Mouse (Mus musculus): ENCODE measurements around the gene Hoxb8.

Gene Hoxb8

GRCm38 (mm10) chr11:96285771-96286738 lies 4.3 kb downstream of the Hoxb8 start, which contains the start of gene Hoxb7:
Gene Hoxb7 (plus strand): TSS chr11:96286623.
- DNase-seq (ENCODE audit: low spot score): no peak

- DNase-seq (ENCODE audit: low spot score): no peak
Measured at GRCm38 (mm10) chr11:96286739-96287385, 5.2 kb downstream of the Hoxb8 start.

- no peak for DNase-seq (ENCODE audit: low spot score)
Measured at GRCm38 (mm10) chr11:96287411-96287810, 5.7 kb downstream of the Hoxb8 start.

- DNase-seq (ENCODE audit: low spot score): no peak
Measured at GRCm38 (mm10) chr11:96288455-96289221, 6.9 kb downstream of the Hoxb8 start.

GRCm38 (mm10) chr11:96289293-96289692 lies 7.6 kb downstream of the Hoxb8 start:
- DNase-seq (ENCODE audit: low spot score): no peak

GRCm38 (mm10) chr11:96289837-96290236 lies 8.1 kb downstream of the Hoxb8 start:
- DNase-seq (ENCODE audit: low spot score): no peak

- DNase-seq (ENCODE audit: low spot score): no peak
Measured at GRCm38 (mm10) chr11:96290705-96291355, 9.1 kb downstream of the Hoxb8 start.

GRCm38 (mm10) chr11:96291681-96292564 lies 10.2 kb downstream of the Hoxb8 start, which contains the start of gene Hoxb6:
Gene Hoxb6 (plus strand): TSS chr11:96292476.
- no peak for DNase-seq (ENCODE audit: low spot score)

GRCm38 (mm10) chr11:96292565-96293301 lies 11.0 kb downstream of the Hoxb8 start:
- DNase-seq (ENCODE audit: low spot score): no peak

DNA sequence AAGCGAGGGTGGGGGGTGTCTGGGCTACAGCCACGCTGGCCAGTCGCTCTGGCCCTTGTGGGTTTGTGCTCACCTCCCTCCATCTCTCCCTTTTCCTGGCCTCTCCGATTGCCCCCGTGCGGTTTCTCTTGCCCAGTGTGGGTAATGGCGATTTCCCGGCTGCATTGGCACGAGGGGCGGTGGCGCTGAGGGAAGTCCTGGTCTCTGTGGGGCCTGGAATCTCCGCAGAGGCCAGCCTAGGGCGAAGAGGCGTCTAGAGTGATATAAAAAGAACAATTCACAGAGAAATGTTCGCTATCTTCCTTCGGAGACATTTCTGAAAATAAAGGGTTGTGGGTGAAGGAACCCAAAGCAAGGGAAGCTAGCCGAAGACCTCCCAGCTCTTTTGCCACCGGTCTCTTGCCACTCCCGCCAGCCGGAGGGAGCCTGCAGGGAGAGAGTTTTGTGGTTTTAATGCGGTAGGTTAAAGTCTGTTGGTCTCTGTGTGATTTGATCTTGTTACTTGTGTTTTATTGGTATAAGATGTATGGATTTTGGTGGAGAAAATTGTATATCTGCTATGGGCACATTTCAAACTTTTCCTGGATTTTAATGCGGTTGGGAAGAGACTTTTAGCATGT lies 11.7 kb downstream of the Hoxb8 start:
- no peak for DNase-seq (ENCODE audit: low spot score)

DNA sequence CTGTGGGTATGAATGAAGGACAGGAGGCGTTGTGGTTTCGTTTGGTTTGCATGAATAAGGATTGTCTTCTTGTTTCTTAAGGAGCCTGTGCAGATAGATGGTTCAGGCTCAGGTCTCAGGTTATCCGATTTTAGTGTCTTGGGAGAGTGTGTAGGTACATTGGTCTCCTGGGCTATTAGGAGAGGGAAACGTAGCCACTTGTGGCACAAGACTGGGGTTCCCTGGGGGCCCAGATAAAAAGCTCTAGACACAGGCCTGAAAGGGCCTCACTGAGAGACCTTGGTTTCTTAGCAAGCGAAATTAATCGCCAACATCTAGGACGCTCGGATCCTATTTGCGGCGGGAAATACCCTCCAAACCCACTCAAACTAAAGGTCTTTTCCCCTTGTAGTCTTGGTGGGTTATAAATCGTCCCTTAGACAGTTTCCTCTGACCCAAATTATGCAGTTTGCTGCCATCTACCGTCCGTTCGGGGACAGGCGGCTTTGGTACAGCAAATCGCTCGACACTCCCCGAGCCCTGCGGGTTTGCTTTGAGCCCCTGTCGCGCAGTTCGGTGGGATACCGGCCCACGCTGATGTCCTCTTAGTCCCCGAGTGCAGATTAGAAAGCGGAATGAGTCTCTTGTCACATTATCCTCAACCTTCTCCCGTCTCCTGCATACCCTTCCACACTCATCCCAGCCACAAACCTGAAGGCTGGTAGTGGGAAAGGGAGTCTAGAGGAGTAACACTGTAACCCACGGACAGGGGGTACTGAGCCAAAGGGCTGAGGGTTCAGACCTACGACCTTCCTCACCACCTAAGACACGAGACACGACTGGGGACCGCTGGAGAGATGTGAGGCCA lies 12.8 kb downstream of the Hoxb8 start:
- DNase-seq (ENCODE audit: low spot score): no peak

DNA sequence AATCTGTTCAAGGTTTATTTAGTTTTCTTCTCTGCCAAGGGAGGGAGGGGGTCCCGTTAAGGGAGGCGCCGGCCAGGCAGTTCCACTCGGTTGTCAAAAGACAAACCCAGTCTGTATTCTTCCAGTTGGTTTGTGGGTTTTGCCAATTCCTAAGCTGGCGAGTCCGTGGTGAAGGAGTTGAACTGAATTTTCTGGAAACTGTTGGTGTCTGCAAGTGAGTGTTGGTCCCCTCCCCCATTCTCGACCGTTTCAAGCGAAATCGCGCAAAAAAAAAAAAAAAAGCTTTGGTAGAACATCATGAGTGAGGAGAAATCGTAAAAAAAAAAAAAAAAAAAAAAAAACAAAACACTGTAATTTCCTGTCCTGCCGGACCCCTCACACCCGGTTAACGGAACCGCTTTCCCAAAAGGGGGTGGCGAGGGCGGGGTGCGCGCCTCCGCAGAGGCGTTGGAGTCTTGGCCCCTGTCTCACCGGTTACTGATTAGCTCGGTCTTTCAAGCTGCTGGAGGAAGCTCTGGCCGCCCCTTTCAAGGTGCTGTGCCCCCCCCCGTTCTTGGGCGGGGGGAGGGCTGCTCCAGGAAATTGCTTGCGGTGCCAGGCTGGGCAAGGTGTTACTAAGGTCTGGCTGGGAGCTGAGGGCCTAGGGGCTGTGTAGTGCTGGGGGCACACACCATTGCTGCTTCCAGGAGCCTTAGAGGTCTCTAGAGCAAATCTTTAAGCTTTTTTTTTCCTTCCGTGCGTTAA lies 13.6 kb downstream of the Hoxb8 start:
- DNase-seq (ENCODE audit: low spot score): no peak

GRCm38 (mm10) chr11:96296997-96297396 lies 15.3 kb downstream of the Hoxb8 start:
- DNase-seq (ENCODE audit: low spot score): no peak

DNA sequence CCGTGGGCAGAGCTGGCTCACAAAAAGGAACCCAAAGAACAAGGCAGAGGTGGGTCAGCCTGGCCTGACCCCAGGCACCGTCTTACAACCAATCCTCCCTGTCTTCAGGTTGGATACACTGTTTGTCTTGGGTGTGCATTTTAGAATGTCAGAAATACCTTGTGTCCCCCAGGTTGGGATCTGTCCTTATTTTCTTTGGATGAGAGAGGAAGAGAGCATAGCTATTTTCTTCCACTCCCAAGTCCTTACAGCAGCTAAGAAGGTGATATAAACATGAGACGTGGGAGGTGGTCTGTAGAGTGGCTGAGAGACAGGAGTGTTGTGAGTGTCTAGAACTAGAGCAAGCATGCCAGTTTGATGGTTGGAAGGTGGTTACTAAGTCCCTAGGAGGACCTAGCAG lies 15.7 kb downstream of the Hoxb8 start:
- no peak for DNase-seq (ENCODE audit: low spot score)

- no peak for DNase-seq (ENCODE audit: low spot score)
Measured at GRCm38 (mm10) chr11:96297968-96298635, 16.4 kb downstream of the Hoxb8 start.

DNA sequence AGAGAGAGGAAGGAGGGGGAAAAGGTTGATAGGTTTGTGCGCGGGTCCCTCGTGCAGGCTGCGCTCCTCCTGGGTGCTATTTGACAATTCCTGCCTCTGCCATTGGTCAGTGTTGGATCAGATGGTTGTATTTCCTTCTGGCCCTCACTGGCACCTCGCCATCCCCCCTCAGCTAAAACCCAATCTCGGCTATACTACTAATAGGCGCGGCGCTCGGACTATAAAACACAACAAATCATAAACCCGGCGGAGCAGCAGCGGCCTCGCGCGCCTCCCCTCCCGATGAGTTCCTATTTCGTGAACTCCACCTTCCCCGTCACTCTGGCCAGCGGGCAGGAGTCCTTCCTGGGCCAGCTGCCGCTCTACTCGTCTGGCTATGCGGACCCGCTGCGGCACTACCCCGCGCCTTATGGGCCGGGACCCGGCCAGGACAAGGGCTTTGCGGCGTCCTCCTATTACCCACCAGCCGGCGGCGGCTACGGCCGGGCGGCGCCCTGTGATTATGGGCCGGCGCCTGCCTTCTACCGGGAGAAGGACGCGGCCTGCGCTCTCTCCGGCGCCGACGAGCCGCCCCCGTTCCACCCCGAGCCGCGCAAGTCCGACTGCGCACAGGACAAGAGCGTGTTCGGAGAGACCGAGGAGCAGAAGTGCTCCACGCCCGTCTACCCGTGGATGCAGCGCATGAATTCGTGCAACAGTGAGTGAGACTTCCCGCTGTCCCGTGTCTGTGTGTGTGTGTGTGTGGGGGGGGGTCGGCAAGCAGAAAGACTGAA lies 17.4 kb downstream of the Hoxb8 start:
- DNase-seq (ENCODE audit: low spot score): no peak

DNA sequence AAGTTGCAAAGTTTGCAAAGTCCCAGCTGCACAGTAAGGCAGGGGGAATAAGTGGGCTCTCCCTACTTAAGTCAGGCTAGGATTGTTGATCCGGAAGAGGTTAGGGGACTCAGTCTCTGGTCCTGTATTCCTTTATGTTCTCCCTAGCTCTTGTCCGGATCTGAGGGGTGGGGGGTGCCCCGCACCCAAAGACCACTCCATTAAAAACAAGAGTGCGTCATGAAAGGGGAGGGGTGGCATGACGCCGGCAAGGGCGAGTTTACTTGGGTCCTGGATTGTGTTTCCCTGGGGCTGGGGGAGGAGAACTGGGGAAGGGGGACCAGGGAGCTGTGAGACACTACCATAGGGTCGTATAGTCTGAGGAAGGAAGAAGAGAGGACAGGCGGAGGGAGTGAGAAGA lies 18.1 kb downstream of the Hoxb8 start:
- DNase-seq (ENCODE audit: low spot score): no peak

Measured in ovary, postnatal 10 days (tissue).